Mouse (Mus musculus): ENCODE measurements around the gene Cacna1c. TPM values are rescaled to one million over a fixed set of nuclear protein-coding genes. Genes with fewer than 3 reads are reported as not detected.

Gene Cacna1c
- polyA plus RNA-seq, 1 experiment from 2014 or later = 3.2 TPM

DNA sequence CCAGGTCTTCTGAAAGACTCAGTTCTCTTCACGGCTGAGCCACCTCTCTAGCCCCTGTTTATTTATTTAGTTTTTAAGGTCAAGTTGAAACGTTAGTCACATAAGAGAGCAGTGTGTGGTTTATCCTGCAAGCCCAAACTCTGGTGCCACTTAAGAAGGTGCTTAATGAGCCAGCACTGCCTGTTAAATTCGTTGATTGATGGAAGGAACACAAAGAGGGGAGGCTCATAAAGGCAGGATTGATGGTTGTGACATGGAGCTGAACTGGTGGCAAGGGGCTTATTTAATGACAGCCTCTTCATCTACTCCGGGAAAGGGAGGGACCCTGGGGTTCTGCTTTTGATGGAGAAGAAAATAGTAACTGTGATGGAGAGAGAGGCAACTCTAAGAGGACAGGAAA, 439.7 kb downstream of the Cacna1c start:
- no peak overlapping the region for H3K4me3 ChIP-seq (ENCODE audit: low read depth, low read length)
- DNase-seq (ENCODE audit: low spot score) (no peak), ATAC-seq (peak; percentile 57; the same call in 1 of the 2 replicates)
- H3K27ac ChIP-seq (ENCODE audit: low read depth, low read length) = no peak overlapping the region
- H3K9ac ChIP-seq (ENCODE audit: low read length) = no peak overlapping the region
- no peaks in the 10 kb centered on the region for H3K27me3 ChIP-seq (replicated peaks; ENCODE audit: control insufficient read depth, insufficient read depth, low read length)
- H3K4me1 ChIP-seq (ENCODE audit: control insufficient read depth, insufficient read depth, low read length) = peaks cover 13% of the 10 kb centered on the region
- H3K4me2 ChIP-seq (ENCODE audit: low read length) = no peak overlapping the region
- no peaks in the 10 kb centered on the region for H3K9me3 ChIP-seq (replicated peaks; ENCODE audit: control insufficient read depth, low read length)
- 11% methylated on average over 4 of the region's 4 CpGs for WGBS
- no peaks in the 10 kb centered on the region for H3K36me3 ChIP-seq (ENCODE audit: control insufficient read depth, insufficient read depth, low read length)

DNA sequence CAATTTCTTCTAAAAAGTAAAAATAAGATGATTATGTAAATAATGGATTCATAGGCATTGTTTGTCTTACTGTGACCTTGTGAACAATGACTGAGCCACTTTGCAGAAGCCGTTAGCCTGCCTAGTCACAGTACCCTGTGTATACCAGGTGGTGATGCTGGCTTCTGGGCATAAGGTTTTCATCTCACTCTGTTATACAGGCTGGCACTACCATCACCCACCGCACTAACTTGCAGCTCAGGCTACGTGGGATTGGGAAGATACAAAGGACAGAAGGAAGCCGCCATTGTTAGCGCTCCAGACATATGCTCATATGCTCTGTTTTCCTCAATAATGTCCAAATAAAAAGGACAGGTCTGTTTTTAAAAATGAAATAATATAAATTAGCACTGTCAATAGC, 440.4 kb downstream of the Cacna1c start:
- Histone ChIP-seq H3K4me1 (ENCODE audit: control insufficient read depth, insufficient read depth, low read length) (peaks cover 13% of the 10 kb centered on the region), H3K4me3 (ENCODE audit: low read depth, low read length) (no peak overlapping the region), H3K27ac (ENCODE audit: low read depth, low read length) (no peak overlapping the region; the same call in 1 of the 2 replicates), H3K4me2 (ENCODE audit: low read length) (no peak overlapping the region), H3K9me3 (replicated peaks; ENCODE audit: control insufficient read depth, low read length) (no peaks in the 10 kb centered on the region), H3K36me3 (ENCODE audit: control insufficient read depth, insufficient read depth, low read length) (no peaks in the 10 kb centered on the region), H3K27me3 (replicated peaks; ENCODE audit: control insufficient read depth, insufficient read depth, low read length) (no peaks in the 10 kb centered on the region), H3K9ac (ENCODE audit: low read length) (no peak overlapping the region)
- 73% methylated on average over 5 of the region's 5 CpGs for WGBS
- peak; percentile 56 for DNase-seq (ENCODE audit: low spot score)
- ATAC-seq = peak; percentile 59; the same call in 1 of the 2 replicates

DNA sequence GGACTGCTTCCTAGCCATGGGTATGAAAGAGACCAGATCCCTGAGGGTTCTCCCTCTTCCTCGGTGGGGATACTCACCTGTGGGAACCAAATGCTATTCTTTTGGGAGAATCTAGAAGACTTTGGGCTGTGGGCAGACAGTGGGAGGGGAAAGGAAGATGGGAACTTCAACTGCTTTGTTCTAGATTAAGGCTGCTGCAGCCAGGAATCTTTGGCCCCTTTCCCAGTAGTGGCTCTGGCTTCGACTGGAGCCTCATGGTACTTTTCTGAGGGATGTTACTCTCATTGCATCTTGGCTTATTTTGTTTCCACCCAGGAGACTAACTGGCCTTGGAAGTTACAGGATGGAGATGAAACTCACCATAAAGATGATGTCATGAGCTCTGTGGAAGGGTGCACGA, 441.8 kb downstream of the Cacna1c start:
- Histone ChIP-seq H3K9me3 (replicated peaks; ENCODE audit: control insufficient read depth, low read length) (no peaks in the 10 kb centered on the region), H3K27me3 (replicated peaks; ENCODE audit: control insufficient read depth, insufficient read depth, low read length) (no peaks in the 10 kb centered on the region), H3K9ac (ENCODE audit: low read length) (no peak overlapping the region), H3K4me2 (ENCODE audit: low read length) (no peak overlapping the region), H3K36me3 (ENCODE audit: control insufficient read depth, insufficient read depth, low read length) (no peaks in the 10 kb centered on the region), H3K4me3 (ENCODE audit: low read depth, low read length) (no peak overlapping the region), H3K27ac (ENCODE audit: low read depth, low read length) (no peak overlapping the region), H3K4me1 (ENCODE audit: control insufficient read depth, insufficient read depth, low read length) (peaks cover 13% of the 10 kb centered on the region)
- 84% methylated on average over 3 of the region's 3 CpGs for WGBS
- ATAC-seq (no peak), DNase-seq (ENCODE audit: low spot score) (peak; percentile 47)

DNA sequence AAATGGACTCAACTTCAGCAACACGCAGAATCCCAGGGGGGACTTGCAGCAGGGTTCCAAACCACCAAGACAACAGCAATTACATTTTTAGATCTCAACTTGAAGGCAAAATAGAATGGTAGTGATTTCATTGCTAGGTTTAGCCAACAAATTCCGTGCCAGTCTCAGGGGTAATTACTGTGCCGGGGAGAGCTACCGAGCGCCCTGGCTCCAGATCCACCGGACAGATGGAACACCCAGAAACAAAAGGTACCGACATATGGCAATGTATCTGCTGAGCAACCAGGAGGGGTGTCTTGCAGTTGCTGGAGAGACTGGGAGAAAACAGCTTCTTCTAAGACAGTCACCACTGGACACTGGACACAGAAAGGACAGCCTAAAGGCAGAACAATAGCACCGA, 442.4 kb downstream of the Cacna1c start:
- DNase-seq (ENCODE audit: low spot score) = peak; percentile 67
- WGBS = 62% methylated on average over 8 of the region's 8 CpGs
- peak; percentile 54; the same call in 1 of the 2 replicates for ATAC-seq
- no peak overlapping the region for H3K4me2 ChIP-seq (ENCODE audit: low read length)
- no peaks in the 10 kb centered on the region for H3K36me3 ChIP-seq (ENCODE audit: control insufficient read depth, insufficient read depth, low read length)
- H3K4me1 ChIP-seq (ENCODE audit: control insufficient read depth, insufficient read depth, low read length) = peaks cover 13% of the 10 kb centered on the region
- no peaks in the 10 kb centered on the region for H3K9me3 ChIP-seq (replicated peaks; ENCODE audit: control insufficient read depth, low read length)
- H3K4me3 ChIP-seq (ENCODE audit: low read depth, low read length) = no peak overlapping the region
- peak overlapping the region; percentile 49; the same call in 1 of the 2 replicates for H3K27ac ChIP-seq (ENCODE audit: low read depth, low read length)
- no peak overlapping the region for H3K9ac ChIP-seq (ENCODE audit: low read length)
- no peaks in the 10 kb centered on the region for H3K27me3 ChIP-seq (replicated peaks; ENCODE audit: control insufficient read depth, insufficient read depth, low read length)

DNA sequence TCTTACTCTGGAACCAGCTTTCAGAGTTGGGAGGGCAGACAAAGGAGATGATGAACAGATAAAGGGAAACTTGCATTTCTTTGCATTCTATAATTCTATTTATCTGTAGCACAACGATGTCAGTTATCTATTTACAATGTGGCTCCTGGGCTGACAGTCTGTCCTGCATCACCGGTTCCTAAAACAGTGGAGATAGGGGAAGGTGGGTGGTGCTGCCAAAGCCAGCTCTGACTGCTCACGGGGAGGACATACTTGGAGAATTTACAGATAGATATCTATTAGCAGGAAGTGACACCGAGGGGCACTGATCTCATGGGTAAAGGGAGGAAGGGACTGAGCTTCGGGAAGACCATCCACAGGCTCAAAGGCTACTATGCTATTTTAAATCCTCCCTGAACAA, 443.2 kb downstream of the Cacna1c start:
- WGBS = 79% methylated on average over 5 of the region's 5 CpGs
- Histone ChIP-seq H3K27me3 (replicated peaks; ENCODE audit: control insufficient read depth, insufficient read depth, low read length) (no peaks in the 10 kb centered on the region), H3K4me3 (ENCODE audit: low read depth, low read length) (no peak overlapping the region), H3K9ac (ENCODE audit: low read length) (no peak overlapping the region), H3K27ac (ENCODE audit: low read depth, low read length) (no peak overlapping the region), H3K4me1 (ENCODE audit: control insufficient read depth, insufficient read depth, low read length) (peaks cover 7% of the 10 kb centered on the region; the same call in 1 of the 2 replicates), H3K9me3 (replicated peaks; ENCODE audit: control insufficient read depth, low read length) (no peaks in the 10 kb centered on the region), H3K4me2 (ENCODE audit: low read length) (no peak overlapping the region), H3K36me3 (ENCODE audit: control insufficient read depth, insufficient read depth, low read length) (no peaks in the 10 kb centered on the region)
- no peak for ATAC-seq
- DNase-seq (ENCODE audit: low spot score) = no peak

DNA sequence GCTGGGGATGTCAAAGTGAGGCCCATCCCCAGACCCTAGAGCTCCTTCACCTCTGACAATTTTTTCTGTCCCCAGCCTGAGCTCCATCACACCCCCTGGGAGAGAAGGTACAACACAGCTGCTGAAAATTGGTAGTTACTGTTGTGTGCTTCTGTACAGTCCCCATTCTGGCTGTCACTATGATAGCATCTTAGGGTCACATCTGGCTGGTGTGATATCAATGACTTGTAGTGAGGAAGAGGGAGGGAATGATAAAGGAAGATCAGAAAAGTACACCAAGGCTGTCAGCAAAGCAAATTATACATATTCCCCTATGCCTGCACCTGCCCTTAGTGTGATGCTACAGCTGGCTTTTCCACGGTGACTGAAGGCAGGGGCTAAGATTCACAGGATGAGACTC, 446.9 kb downstream of the Cacna1c start:
- no peaks in the 10 kb centered on the region for H3K4me1 ChIP-seq (ENCODE audit: control insufficient read depth, insufficient read depth, low read length)
- no peaks in the 10 kb centered on the region for H3K36me3 ChIP-seq (ENCODE audit: control insufficient read depth, insufficient read depth, low read length)
- H3K27me3 ChIP-seq (replicated peaks; ENCODE audit: control insufficient read depth, insufficient read depth, low read length) = no peaks in the 10 kb centered on the region
- no peak for ATAC-seq
- H3K9me3 ChIP-seq (replicated peaks; ENCODE audit: control insufficient read depth, low read length) = no peaks in the 10 kb centered on the region
- no peak overlapping the region for H3K4me3 ChIP-seq (ENCODE audit: low read depth, low read length)
- DNase-seq (ENCODE audit: low spot score) = no peak
- H3K9ac ChIP-seq (ENCODE audit: low read length) = no peak overlapping the region
- H3K4me2 ChIP-seq (ENCODE audit: low read length) = no peak overlapping the region
- no peak overlapping the region for H3K27ac ChIP-seq (ENCODE audit: low read depth, low read length)
- WGBS = 93% methylated on average over 1 of the region's 1 CpGs

DNA sequence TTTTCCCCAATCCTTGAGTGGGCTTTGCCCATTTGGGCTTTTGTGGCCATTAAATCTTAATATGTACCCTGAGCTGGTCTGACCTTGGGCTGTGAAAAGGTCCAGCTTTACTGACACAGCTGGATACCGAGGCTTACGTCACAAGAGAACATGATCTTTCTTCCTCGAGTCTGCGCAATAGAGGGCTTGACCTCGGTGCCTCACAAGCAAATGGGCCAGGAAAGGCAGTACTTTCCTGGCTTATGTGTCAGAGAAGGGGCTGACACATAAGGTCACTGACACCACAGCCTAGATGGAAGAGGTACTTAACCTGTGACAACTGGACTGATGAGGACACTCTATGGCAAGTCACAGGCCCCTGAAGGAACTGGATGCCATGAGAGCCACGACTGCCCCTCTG, 453.5 kb downstream of the Cacna1c start:
- ATAC-seq = no peak
- Histone ChIP-seq H3K4me2 (ENCODE audit: low read length) (no peak overlapping the region), H3K9ac (ENCODE audit: low read length) (no peak overlapping the region), H3K27ac (ENCODE audit: low read depth, low read length) (no peak overlapping the region), H3K9me3 (replicated peaks; ENCODE audit: control insufficient read depth, low read length) (no peaks in the 10 kb centered on the region), H3K27me3 (replicated peaks; ENCODE audit: control insufficient read depth, insufficient read depth, low read length) (no peaks in the 10 kb centered on the region), H3K36me3 (ENCODE audit: control insufficient read depth, insufficient read depth, low read length) (no peaks in the 10 kb centered on the region), H3K4me3 (ENCODE audit: low read depth, low read length) (no peak overlapping the region), H3K4me1 (ENCODE audit: control insufficient read depth, insufficient read depth, low read length) (0 out of 2 replicates have a peak, but pooled peaks cover 5% of the 10 kb centered on the region)
- DNase-seq (ENCODE audit: low spot score) = no peak
- WGBS = 87% methylated on average over 6 of the region's 6 CpGs

DNA sequence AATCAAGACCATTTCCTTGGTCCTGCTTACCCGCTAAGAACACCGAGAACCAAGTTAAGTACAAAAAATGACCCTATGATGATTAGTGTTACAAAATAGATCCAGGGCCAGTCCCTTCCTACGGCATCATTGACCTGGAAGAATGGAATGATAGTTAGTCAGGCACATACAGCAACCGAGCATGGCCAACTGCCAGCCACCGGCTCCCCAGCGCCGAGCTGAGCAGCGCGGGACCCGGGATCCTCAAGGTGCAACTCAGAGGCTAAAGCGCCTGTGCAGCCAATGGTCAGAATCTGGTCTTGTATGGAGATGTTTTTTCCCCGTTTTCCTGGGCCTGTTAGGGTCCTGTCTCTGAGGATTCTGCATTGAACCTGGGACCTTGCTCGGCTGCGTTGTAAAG, 454.4 kb downstream of the Cacna1c start:
- Histone ChIP-seq H3K27ac (ENCODE audit: low read depth, low read length) (no peak overlapping the region), H3K9ac (ENCODE audit: low read length) (no peak overlapping the region), H3K4me1 (ENCODE audit: control insufficient read depth, insufficient read depth, low read length) (0 out of 2 replicates have a peak, but pooled peaks cover 5% of the 10 kb centered on the region), H3K4me2 (ENCODE audit: low read length) (no peak overlapping the region), H3K36me3 (ENCODE audit: control insufficient read depth, insufficient read depth, low read length) (no peaks in the 10 kb centered on the region), H3K9me3 (replicated peaks; ENCODE audit: control insufficient read depth, low read length) (no peaks in the 10 kb centered on the region), H3K4me3 (ENCODE audit: low read depth, low read length) (no peak overlapping the region), H3K27me3 (replicated peaks; ENCODE audit: control insufficient read depth, insufficient read depth, low read length) (no peaks in the 10 kb centered on the region)
- WGBS = 93% methylated on average over 14 of the region's 14 CpGs
- no peak for DNase-seq (ENCODE audit: low spot score)
- ATAC-seq = no peak

DNA sequence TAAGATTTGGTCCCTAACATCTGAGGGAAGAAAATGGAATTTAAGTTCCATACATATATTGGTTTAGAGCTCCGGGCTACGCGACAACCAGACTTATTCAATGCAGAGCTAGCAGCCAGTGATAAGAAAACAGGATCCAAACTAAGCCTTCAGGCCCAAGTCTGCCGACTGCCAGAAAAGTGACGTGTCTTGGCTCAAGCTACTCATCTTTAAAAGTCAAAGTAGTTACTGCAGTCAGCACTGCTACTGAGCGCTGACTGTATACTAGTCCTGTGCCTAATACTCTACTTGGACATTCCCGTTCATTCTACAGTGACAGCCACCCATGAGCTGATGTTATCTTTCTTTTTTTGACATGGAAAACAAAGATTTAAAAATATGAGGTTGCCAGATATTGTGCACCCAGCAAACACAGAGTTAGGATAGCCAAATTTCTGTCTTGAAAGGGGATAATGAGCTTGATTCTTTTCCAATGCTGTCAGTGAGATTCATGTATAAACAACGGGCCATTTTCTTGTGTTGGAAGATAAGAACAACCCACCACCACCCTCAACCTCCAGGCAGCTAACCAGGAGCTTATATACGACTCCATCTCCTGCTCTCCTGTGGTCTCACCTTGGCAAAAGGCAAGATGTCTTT, 456.1 kb downstream of the Cacna1c start:
- Histone ChIP-seq H3K9me3 (replicated peaks; ENCODE audit: control insufficient read depth, low read length) (no peaks in the 10 kb centered on the region), H3K9ac (ENCODE audit: low read length) (no peak overlapping the region), H3K4me1 (ENCODE audit: control insufficient read depth, insufficient read depth, low read length) (0 out of 2 replicates have a peak, but pooled peaks cover 5% of the 10 kb centered on the region), H3K4me3 (ENCODE audit: low read depth, low read length) (no peak overlapping the region), H3K4me2 (ENCODE audit: low read length) (no peak overlapping the region), H3K27me3 (replicated peaks; ENCODE audit: control insufficient read depth, insufficient read depth, low read length) (no peaks in the 10 kb centered on the region), H3K27ac (ENCODE audit: low read depth, low read length) (peak overlapping the region; percentile 44), H3K36me3 (ENCODE audit: control insufficient read depth, insufficient read depth, low read length) (no peaks in the 10 kb centered on the region)
- DNase-seq (ENCODE audit: low spot score) = peak; percentile 88
- 66% methylated on average over 9 of the region's 9 CpGs for WGBS
- peak; percentile 74; the same call in 1 of the 2 replicates for ATAC-seq

Measured in forebrain, embryonic 14.5 days (tissue).